Mouse (Mus musculus) macrophage (primary cell): ENCODE measurements around the gene H3f3b. TPM values are rescaled to one million over a fixed set of nuclear protein-coding genes. Genes with fewer than 3 reads are reported as not detected.
"Not testable (repeated sequence)": the region's sequence is repeated elsewhere in the genome, so short reads cannot be mapped to it uniquely, and the experiment has no call there.

Experiments used
- H3K27ac ChIP-seq: fragments of 350-480 bp; formaldehyde crosslinking; 2 replicates; pipeline ENCODE4 v1.9.0; 2021
- H3K36me3 ChIP-seq: fragments of 350-480 bp; formaldehyde crosslinking; 2 replicates; pipeline ENCODE4 v1.9.0; 2021; ENCODE audit errors: inconsistent target
- H3K4me3 ChIP-seq: fragments of 350-480 bp; formaldehyde crosslinking; 2 replicates; pipeline ENCODE4 v1.9.0; 2021; ENCODE audit errors: inconsistent target
- H3K79me2 ChIP-seq: fragments of 350-480 bp; formaldehyde crosslinking; 2 replicates; pipeline ENCODE4 v1.9.0; 2021; ENCODE audit errors: inconsistent target
- WGBS: methylation state at CpG from one replicate; pipeline ENCODE4 v1.1.7; 2026; ENCODE audit warnings: inconsistent platforms; ENCODE audit not compliant: missing documents; 5-methylcytosine and 5-hydroxymethylcytosine counted together
- polyA plus RNA-seq: library from polyadenylated mRNA; stranded (reverse); fragments of 250-400 nt; gene quantifications from 3 replicates; pipeline ENCODE4 v1.2.4, GENCODE M21; 2018; ENCODE audit warnings: inconsistent platforms

The H3f3b gene
- polyA plus RNA-seq, 1 experiment from 2014 or later = 693 TPM

GRCm38 (mm10) chr11:116034584-116034983 lies 6.8 kb upstream of the H3f3b start:
- no peak overlapping the region for H3K4me3 ChIP-seq
- no peak overlapping the region for H3K27ac ChIP-seq
- WGBS = 98% methylated on average over 6 of the region's 6 CpGs
- H3K79me2 ChIP-seq = peaks cover 90% of the 10 kb centered on the region
- peaks cover 14% of the 10 kb centered on the region; the same call in 1 of the 2 replicates for H3K36me3 ChIP-seq

GRCm38 (mm10) chr11:116030898-116031845 lies 3.4 kb upstream of the H3f3b start:
- Histone ChIP-seq H3K79me2 (peaks cover 77% of the 10 kb centered on the region), H3K27ac (peak overlapping the region; percentile 100), H3K36me3 (no peaks in the 10 kb centered on the region), H3K4me3 (peak overlapping the region; percentile 55)
- WGBS = 28% methylated on average over 14 of the region's 14 CpGs

- Histone ChIP-seq H3K36me3 (no peaks in the 10 kb centered on the region), H3K27ac (peak within 1 kb of the TSS; percentile 100), H3K4me3 (peak within 1 kb of the TSS; percentile 55), H3K79me2 (peaks cover 77% of the 10 kb centered on the region)
- under 1% methylated on average over 47 of the region's 67 CpGs for WGBS
These were observed 2.5 kb upstream of the H3f3b start, which contains the start of gene Unk for GRCm38 (mm10) chr11:116030088-116030897. Gene Unk, plus strand, starts transcription at chr11:116030322.

GRCm38 (mm10) chr11:116029086-116029865 lies 1.5 kb upstream of the H3f3b start:
- Histone ChIP-seq H3K36me3 (no peaks in the 10 kb centered on the region), H3K4me3 (peak overlapping the region; percentile 55), H3K27ac (peak overlapping the region; percentile 100), H3K79me2 (peaks cover 74% of the 10 kb centered on the region)
- 69% methylated on average over 3 of the region's 6 CpGs for WGBS

GRCm38 (mm10) chr11:116028177-116028865 lies 559 bp upstream of the H3f3b start:
- Histone ChIP-seq H3K4me3 (peak overlapping the region; percentile 57), H3K27ac (peak overlapping the region; percentile 100), H3K36me3 (no peaks in the 10 kb centered on the region), H3K79me2 (peaks cover 70% of the 10 kb centered on the region)
- 81% methylated on average over 7 of the region's 9 CpGs for WGBS

GRCm38 (mm10) chr11:116025056-116025845 lies 2.5 kb downstream of the H3f3b start:
- 96% methylated on average over 3 of the region's 3 CpGs for WGBS
- H3K4me3 ChIP-seq = peak overlapping the region; percentile 0; the same call in 1 of the 2 replicates
- peak overlapping the region; percentile 51 for H3K27ac ChIP-seq

GRCm38 (mm10) chr11:116024356-116024808 lies 3.4 kb downstream of the H3f3b start:
- Histone ChIP-seq H3K79me2 (peaks cover 55% of the 10 kb centered on the region), H3K4me3 (peak overlapping the region; percentile 72; the same call in 1 of the 2 replicates), H3K36me3 (no peaks in the 10 kb centered on the region), H3K27ac (peak overlapping the region; percentile 54)
- WGBS = 1% methylated on average over 37 of the region's 37 CpGs

More at GRCm38 (mm10) chr11:116025056-116025845, 2.5 kb downstream of the H3f3b start:
- no peaks in the 10 kb centered on the region for H3K36me3 ChIP-seq
- peaks cover 55% of the 10 kb centered on the region for H3K79me2 ChIP-seq

GRCm38 (mm10) chr11:116023771-116024355 lies 3.9 kb downstream of the H3f3b start:
- WGBS = 3% methylated on average over 35 of the region's 57 CpGs
- Histone ChIP-seq H3K36me3 (no peaks in the 10 kb centered on the region), H3K27ac (peak overlapping the region; percentile 54), H3K4me3 (peak overlapping the region; percentile 72), H3K79me2 (peaks cover 55% of the 10 kb centered on the region)

GRCm38 (mm10) chr11:116023074-116023770 lies 4.5 kb downstream of the H3f3b start:
- WGBS = under 1% methylated on average over 17 of the region's 18 CpGs
- peak overlapping the region; percentile 72 for H3K4me3 ChIP-seq
- not testable (repeated sequence) for H3K36me3 ChIP-seq
- peak overlapping the region; percentile 54 for H3K27ac ChIP-seq
- H3K79me2 ChIP-seq = peaks cover 49% of the 10 kb centered on the region

- Histone ChIP-seq H3K27ac (no peak overlapping the region), H3K36me3 (no peaks in the 10 kb centered on the region), H3K4me3 (peak overlapping the region; percentile 72), H3K79me2 (peaks cover 45% of the 10 kb centered on the region)
- WGBS = 35% methylated on average over 4 of the region's 4 CpGs
These were observed 5.4 kb downstream of the H3f3b start for GRCm38 (mm10) chr11:116022256-116022780.

GRCm38 (mm10) chr11:116021328-116022220 lies 6.2 kb downstream of the H3f3b start:
- H3K27ac ChIP-seq = no peak overlapping the region
- 79% methylated on average over 5 of the region's 6 CpGs for WGBS
- peaks cover 38% of the 10 kb centered on the region for H3K79me2 ChIP-seq
- peak overlapping the region; percentile 72 for H3K4me3 ChIP-seq
- no peaks in the 10 kb centered on the region for H3K36me3 ChIP-seq
